Mouse (Mus musculus): ENCODE data around the gene Alg12.
A peak's percentile ranks its signal among the peaks of the same experiment; 100 is the strongest.

Gene Alg12

DNA sequence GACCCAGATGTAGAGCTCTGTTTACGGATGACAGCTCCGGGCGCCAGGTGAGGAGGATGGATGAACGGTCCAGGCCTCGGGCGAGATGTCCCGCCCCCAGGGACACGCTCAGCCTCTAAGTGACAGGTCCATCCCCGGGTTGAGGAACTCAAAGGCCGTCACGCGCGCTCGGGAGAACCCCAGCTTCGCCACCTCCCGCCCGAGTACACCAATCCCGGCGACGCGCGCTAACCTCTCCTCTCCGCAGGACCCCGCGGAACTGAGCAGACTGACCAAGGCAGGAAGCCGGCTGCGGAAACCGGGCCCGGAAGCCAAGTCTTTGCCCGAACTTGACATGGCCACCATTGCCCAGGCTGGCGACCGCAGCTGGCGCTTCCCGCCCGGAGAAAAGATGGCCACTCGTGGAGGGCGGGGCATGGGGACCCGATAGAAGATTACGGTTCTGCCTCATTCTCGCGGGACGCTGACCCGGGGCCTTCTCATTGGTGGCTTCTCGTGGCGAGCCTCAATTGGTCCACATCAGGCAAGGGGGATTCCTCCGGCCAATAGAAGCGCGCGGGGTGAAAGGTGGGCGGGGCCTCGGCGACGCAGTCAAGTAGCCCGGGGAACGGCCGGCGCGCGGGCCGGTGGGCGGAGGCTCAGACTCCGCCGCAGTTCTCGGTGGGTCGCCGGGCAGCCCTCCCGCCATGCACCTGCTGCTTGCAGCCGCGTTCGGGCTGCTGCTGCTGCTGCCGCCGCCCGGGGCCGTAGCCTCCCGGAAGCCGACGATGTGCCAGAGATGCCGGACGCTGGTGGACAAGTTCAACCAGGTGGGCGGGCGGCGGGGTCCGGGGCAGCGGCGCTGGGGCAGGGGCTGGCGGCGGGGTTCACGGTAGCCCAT, at the start of gene Alg12, which contains the start of gene Creld2:
Gene Alg12, minus strand, starts transcription at position 293 of the 880 bp plus-strand sequence.
Gene Creld2, plus strand, starts transcription at position 621 of the 880 bp plus-strand sequence.
- peak; percentile 99 to 100 for DNase-seq (ENCODE audit: low spot score in 2 of 2)

DNA sequence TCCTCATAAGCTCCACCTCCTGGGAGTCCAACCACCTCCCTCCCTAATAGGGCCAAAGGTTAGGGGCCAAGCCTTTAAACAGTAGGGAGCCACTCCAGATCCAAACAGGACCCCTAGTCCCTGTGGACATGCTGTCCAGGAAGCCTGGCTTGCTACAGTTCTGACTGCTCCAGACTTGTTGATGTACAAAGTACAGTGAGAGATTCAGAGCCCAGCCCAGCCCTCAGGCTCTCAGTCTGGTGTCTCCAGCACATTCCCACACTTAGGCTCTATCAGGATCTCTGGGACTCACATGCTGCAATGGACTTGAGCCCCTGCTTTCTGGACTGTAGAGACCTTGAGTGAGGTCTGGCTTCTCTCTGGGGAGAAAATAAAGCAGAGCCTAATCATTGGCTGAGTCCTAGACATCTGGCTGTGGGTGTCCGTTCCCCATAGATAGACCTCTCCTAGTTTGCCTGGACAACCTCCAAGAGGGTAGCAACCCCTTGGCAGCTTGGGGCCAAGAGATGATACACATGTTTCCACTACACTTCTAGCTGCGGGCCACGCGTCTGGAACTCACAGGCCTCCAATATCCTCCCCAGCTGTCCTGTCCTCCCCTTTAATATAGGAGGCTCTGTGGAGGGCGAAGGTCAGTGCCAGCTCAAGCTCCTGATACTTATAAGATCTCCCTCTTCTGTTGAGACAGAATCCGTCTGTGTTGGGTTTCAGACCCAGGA, 49.1 kb upstream of the Alg12 start:
- no peak for DNase-seq (ENCODE audit: low spot score in 2 of 2)

DNA sequence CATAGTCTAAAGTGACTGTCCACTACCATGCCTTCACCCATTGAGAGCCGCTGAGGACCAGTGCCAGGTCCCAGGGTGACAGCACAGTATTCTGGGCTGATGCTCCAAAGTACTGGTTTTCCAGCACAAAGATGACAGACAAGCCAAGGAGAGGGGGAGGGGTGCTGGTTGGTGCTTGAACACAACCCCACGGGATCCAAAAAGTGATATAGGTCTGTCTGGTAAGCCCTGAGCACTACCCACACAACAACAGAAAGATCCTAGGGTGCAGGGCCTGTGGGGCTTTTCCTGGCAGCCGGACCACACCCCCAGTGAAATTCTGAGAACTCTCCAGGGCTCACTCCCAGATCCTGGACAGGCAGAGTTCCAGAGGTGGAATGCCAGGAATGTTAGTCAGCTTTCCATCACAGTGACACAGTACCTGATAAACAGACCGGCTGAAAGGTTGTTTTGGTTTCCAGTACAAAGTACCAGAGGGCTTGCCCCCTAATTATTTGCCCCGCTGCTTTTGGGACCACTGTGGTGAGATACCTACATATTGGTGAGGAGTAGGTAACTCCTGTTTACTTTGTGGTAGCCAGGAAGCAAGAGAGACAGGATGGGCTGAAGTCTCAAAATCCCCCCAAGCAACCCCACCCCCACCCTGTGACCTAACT, 48.4 kb upstream of the Alg12 start:
- no peak for DNase-seq (ENCODE audit: low spot score in 2 of 2)

DNA sequence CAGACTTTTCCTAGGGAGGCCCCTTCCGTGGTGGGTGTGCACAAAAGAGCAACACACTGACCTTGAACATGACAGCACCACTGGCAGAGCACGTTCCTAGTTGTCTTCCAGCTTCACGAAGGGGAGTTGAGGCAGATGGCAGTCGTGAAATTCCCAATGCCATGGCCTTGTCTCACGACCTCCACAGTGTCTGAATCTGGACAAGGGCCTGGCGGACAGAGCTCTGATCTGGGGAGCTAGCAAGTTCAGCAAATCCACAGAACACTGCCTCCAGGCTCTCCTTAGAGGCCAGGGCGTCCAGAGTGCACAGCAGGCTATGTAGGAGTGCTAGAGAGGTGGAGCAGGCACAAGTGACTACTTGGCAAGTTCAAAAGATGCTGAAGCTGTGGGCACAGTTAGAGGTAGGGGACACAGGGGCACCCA, 47.8 kb upstream of the Alg12 start:
- no peak for DNase-seq (ENCODE audit: low spot score in 2 of 2)

DNA sequence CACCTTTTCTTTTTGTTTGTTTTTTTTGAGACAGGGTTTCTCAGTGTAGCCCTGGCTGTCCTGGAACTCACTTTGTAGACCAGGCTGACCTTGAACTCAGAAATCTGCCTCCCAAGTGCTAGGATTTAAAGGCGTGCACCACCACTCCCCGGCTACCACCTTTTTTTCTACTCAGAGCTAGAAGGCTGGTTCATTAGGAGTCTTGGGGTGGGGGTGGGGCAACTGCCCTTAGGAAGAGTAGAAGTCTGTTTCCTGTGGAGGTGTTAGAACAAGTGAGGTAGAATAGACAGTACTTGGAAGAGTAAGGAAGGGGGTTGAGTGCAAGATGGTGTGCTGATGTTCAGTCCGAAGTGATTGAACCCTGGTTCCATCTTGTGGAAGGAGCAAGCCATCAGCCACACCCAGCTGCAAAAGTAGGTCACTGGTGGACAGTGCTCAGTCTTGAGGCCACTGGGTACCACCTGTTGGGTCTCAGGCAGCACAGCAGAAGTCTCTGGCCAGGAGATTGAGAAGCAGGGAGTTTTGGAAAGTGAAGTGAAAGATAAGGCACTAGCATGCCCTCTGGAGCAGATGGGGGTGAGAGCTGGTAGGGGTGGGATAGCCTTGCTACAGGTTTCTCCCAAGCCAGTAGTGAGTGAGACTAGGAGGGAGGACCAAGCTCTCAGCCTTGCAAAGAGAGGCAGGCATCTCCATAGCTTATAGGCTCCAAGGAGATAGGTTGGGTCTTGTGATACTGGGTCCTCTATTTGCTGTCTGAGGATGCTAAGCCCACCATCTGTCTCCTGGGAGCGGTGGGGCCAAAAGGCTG, 47.0 kb upstream of the Alg12 start:
- no peak for DNase-seq (ENCODE audit: low spot score in 2 of 2)

DNA sequence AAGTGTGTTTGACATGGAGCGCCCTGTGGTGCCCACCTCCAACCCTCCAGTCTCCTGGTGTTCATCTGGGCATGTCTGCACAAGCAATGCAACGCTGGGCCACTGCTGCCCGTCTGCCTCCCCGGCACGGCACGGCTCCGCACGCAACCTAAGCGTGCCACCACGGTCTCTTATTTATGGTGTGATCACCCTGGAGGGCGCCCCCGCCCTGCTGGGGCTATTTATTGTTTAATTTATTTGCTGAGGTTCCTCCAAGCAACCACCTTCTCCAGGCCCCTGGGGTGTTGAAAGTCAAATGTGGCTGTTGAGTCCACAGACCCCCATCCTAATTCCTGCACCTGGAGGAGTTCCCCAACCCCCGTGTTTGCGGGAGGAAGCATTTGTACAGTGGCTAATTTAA, 45.9 kb upstream of the Alg12 start:
- DNase-seq (ENCODE audit: low spot score in 2 of 2) = no peak

DNA sequence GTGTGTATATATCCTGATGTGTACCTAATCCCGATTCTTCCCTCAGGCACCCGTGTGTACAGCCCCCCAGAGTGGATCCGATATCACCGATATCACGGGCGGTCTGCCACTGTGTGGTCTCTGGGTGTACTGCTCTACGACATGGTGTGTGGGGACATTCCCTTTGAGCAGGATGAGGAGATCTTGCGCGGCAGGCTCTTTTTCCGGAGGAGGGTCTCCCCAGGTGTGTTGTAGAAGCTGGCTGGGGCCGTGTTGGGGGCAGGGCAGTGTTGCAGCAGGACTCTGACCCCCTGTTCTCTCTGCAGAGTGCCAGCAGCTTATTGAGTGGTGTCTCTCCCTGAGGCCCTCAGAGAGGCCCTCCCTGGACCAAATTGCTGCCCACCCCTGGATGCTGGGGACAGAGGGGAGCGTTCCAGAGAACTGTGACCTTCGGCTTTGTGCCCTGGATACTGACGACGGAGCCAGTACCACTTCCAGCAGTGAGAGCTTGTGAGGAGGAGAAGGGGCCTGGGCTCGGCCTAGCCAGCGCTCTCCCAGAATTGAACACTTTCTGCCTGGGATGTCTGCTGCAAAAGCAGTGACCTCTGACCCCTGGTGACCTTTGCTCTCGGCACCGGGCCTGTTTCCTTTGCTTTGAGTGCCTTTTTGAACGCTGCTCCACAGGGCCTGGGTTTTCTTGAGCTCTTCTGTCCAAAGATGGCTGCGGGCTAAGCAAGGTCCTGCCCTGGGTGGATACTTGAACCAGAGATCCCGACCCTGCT, 45.3 kb upstream of the Alg12 start:
- DNase-seq (ENCODE audit: low spot score in 2 of 2) = no peak

DNA sequence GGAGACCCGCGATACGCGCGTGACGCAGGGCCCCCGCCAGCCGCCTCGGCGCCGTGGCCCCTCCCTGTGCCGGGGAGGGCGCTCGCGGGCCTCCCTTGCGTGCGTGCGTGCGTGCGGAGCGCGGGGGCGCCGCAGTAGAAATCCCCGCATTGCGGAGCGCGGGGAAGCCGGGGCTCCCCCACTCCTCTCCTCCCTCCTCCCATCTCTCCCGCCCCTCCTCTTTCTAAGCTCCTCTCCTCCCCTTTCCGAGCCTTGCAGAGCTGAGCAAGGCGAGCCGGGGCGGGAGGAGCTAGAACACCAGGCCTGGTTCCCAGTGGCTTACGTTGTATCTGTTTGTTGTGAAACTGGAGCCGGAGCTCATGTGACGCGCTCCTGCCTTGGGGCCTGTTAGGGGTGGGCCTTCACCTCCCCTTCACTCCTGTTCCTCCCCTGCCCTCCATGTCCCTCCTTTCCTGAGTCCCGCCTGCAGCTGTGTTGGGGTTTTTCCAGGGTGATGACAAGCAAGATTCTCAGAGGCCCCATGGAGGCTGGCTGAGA, 44.6 kb upstream of the Alg12 start:
- DNase-seq (ENCODE audit: low spot score in 2 of 2) = peak; percentile 64 to 68

DNA sequence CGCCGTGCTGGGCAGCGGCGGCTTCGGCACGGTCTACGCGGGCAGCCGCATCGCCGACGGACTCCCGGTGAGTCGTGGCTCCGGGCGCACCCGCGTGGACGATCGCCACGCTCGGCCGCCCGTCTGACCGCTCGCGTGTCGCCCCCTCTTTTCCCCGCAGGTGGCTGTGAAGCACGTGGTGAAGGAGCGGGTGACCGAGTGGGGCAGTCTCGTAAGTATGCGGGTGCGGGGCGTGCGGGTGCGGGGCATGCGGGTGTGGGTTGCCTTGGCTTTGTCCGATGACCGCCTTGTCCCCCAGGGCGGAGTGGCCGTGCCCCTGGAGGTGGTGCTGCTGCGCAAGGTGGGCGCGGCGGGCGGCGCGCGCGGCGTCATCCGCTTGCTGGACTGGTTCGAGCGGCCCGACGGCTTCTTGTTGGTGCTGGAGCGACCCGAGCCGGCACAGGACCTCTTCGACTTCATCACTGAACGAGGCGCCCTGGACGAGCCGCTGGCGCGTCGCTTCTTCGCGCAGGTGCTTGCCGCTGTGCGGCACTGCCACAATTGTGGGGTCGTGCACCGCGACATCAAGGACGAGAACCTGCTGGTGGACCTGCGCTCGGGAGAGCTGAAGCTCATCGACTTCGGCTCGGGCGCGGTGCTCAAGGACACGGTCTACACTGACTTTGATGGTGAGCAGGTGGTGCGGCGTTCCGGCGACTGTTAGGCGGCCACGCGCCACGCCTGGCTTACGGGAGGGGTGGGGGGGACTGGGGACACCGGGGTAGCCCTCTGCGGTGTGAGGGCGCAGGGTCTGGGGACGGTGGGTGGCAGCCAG, 44.0 kb upstream of the Alg12 start:
- DNase-seq (ENCODE audit: low spot score in 2 of 2) = peak; percentile 50

DNA sequence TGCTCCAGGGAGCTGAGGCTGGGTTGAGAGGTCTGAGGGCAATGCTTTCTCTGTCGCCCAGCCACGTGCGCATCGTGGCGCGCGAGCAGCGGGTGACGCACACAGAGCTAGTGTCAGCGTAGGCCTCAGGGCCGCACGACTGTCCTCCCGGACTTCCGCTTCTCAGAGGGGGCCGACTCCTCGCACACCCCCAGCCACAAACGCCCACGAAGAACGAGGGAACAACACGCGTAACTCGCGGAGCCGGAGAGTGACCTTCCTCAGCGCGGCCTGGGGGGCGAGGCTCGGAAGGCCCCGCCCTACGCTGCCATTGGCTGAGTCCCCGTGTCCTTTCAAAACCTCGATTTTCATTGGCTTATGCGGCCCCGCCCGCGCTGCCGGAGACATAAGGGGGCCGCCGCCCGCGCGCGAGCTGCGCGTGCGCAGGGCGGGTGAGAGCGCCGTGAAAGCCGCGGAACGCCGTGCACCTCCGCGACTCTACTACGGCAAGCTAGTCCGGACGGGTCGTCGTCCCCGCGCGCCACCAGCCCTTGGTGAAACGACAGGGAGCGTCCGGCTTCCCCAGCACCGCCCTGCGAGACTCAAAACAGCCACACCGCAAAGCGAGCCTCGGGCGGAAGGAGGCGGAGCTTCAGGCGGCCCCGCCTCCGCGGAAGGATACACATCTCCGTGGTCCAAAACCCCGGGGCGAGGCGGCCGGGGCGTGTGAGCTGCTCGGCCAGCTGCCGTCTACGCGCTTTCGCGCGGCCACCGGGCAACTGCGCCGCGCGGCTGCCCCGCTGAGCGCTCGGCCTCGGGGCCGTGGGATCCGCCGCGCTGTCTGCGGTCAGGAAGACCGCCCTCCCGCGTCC, 42.9 kb upstream of the Alg12 start, which contains the start of gene Pim3:
Gene Pim3, plus strand, starts transcription at position 415 of the 851 bp plus-strand sequence.
- DNase-seq (ENCODE audit: low spot score in 2 of 2) = peak; percentile 95 to 96

DNA sequence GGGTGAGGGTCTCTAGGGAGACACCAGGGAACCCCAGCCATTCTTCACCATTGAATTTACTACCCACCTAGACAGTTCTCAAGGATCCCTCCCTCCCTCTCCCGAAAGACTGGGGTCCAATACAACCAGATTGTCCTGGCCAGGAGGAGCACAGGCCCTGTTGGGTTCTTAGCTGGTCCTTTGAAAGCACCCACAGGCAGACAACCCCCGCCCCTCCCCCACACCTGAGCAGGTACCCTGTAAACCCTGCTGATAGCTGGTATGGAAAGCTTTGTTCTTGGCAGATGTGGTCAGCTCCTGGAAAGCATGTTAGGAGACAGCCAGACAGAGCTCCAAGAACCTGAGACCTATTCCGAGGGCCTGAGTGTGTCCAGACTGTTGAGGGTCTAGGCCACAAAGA, 41.7 kb upstream of the Alg12 start:
- no peak for DNase-seq (ENCODE audit: low spot score in 2 of 2)

DNA sequence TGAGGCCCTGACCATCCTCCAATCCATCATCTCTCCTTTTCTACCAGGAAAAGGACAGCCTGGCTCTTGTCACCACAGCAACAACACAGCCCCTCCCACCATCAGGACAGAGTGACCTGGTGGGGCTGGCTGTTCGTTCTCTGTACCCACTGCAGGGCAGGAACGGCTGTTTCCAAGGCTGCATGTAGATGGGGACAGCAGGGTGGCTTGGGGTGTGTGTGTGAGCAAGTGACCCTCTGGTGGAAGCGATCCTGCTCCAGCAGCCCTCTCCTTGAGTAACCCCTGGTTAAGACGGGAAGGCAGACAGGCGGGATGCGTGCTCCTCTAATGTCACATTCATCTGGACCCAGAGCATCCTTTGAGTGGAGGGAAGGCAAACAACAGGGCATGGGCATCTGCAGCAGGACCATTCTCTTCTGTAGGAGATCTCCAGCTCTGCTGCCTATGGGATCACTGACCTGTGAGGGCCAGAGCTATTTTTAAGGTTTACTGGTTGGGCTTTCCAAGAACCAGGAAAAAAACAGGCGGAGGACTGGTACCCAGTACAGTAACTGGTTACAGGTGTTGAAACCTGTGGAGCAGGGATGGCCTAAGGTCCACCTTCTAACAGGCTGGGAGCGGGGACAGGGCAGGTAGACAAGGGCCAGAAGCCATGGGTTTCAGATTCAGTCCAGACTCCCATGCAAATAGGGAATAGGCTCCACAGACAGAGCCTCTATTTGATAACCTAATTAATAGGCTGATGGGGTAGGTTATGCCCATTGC, 40.3 kb upstream of the Alg12 start:
- DNase-seq (ENCODE audit: low spot score in 2 of 2) = no peak

DNA sequence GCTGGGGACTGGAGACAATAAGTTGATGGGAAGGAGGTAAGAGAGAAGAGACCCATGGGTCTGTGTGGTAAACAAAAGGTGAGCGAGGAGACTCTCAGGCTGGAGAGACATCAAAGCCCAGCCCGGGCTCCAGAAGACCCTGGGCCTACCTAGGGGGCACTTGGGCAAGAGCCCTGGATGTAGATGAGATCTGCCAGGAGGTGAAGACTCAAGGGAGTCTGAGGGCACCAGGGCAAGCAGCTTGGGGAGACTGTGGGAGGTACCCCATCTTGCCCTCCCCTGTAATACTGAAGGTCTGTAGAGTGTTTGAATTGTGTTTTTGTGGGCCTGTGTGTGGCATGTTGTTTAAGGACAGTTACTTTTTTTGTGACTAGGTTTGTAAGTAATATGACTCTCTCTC, 39.6 kb upstream of the Alg12 start:
- DNase-seq (ENCODE audit: low spot score in 2 of 2) = no peak

DNA sequence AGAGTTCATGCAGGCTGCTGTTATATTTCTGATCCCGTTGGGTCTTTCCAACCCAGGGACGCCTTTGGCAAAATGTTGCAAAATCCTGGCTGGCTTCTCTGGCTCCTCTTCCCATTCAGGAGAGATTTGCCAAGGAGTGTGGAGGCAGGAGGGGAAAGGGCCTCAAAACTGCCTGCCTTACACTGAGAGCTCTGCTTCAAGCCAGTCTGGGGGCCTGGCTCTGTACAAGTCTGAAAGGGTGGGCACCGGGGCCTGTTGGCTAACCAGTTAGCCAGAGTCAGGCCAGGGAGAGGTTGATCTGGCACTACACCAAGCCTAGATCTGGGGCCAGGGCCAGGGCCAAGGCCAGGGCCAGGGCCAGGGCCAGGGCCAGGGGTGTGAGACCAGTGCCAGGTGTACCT, 39.0 kb upstream of the Alg12 start:
- no peak for DNase-seq (ENCODE audit: low spot score in 2 of 2)

DNA sequence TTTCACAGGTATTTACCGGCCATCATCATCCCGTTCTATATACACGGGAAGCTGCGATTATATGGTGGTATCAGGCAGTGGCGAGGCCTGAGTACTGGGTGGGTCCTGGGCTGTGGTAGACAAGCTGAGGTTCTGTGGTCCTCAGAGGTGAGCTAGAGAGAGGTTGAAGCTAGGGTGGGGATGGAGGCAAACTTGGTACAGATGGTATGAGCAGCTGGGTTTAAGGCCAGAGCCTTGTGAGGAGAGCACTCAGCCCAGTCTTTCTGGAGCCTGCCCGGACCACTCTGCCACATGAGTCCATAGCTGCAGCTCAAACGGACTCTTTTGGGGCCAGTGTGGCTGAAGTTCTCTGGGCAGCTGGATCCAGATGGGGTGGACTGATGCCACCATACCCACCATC, 38.2 kb upstream of the Alg12 start:
- DNase-seq (ENCODE audit: low spot score in 2 of 2) = no peak

DNA sequence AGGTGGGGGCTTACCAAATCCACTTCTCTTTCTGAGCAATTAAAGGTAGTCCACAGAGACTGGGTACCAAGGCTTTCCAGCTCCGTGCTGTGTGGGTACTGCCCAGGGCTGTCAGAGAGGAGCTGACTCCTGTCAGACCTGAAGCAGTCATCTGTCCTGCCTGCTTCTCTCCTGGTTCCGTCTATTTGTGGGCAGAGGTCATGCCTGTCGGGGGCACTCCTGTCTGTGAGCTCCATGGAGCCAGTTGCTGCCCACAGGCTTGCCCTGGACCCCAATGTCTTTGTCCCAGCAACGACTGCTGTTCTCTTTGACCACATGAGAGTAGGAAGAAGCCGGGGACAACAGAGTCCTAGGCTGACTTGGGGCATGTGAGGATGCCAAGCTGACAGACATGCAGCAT, 37.5 kb upstream of the Alg12 start:
- no peak for DNase-seq (ENCODE audit: low spot score in 2 of 2)

DNA sequence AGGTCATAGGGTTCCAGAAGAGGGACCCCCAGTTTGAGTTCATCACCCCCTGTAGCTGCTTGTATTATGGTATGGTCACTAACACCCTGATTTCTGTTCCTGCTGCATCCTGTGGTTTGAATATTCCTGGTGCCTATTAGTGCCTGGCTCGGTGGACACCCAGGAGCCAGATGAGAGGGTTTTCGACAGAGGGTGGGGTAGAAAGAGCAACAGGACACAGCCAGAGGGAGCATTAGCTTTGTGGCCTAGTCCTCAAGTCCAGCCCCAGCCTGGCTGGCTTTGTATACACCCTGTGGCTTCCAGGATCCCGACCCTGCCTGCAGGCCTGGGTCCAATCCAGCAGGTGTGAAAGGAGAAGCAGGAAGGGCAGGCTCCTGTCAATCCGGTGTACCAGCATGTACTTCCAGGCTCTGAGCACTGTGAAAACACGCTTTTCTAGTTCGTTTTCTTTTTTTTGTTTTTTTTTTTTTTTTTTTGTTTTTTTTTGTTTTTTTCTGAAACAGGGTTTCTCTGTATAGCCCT, 36.8 kb upstream of the Alg12 start:
- DNase-seq (ENCODE audit: low spot score in 2 of 2) = no peak
